Mouse (Mus musculus) cerebellum, postnatal 14 days (tissue): ENCODE data around the gene Myo1e.

Experiments used
- DNase-seq, 2 experiments: peaks; one replicate each; pipeline ENCODE4 v3.0.0; 2021; ENCODE audit warnings: mixed read lengths in 2 of 2

Gene Myo1e

GRCm38 (mm10) chr9:70207151-70207831 lies at the start of gene Myo1e:
Gene Myo1e (plus strand): TSS chr9:70207350.
- DNase-seq: peak; percentile 84 to 88

GRCm38 (mm10) chr9:70160071-70160470 lies 47.1 kb upstream of the Myo1e start:
- no peak for DNase-seq

GRCm38 (mm10) chr9:70168973-70169372 lies 38.2 kb upstream of the Myo1e start:
- peak in 1 of 2 experiments; percentile 21 for DNase-seq

DNA sequence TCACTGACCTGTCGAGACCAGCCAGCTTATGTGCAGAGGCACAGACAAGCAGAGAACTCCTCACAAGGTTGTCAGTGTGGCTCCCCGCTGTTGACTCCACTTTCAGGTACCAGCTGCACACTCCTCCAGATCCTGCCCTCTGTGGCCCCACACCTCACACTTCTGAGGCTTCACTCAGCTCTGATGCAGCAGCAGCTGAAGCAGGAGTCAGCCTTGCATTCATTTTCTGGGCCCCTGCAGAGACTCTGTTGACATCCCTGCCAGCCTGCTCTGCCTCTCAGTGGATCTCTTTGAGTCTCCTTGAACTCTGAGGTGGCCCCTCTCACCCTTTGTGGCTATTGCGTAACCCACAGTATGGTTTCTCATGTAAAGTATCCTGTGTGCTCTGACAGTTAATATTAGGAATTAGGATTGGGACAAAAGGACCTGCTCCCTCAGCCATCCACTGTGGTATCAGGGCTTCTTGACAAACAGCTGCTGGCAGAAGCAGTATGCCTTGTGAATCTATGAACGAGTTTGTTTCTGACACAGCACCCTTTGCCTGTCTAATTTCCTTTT lies 32.8 kb upstream of the Myo1e start:
- no peak for DNase-seq

DNA sequence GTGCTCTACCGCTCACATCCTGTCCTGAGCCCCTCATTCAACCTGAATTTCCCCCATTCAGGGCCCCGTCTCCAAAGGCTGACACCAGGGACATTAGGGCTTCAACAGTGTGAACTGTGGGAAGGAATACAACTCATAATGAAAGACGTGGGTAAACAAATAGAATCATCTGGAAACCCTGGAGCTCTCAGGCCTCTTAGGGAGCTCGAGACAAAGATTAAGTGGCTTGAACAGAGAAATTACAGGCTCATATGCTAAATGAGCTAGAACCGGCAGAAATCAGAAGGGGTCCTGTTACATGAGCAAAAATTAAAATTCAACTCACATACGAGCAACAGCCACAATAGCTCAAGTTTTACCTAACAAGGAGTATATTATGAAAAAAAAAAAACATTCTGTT lies 32.3 kb upstream of the Myo1e start:
- no peak for DNase-seq

DNA sequence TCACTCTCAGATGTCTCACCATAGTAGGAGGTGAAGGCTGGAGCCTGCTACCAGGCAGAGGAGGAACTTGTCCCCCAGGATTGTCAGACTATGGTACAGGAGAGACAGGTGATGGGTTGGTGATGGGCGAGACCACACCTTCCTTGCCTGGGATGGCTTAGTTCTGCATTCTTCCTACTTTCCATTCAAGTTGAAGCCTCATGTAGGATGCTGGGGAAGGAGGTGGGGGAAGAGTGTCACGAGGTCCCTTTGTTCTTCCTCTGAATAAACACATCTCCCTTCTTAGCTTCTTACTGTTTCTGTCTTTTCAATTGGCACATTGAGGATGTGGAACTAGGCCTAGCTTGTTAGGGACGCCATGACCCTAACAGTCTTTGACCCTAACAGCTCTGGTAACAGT lies 30.9 kb upstream of the Myo1e start:
- DNase-seq: no peak

GRCm38 (mm10) chr9:70181719-70182118 lies 25.4 kb upstream of the Myo1e start:
- no peak for DNase-seq

DNA sequence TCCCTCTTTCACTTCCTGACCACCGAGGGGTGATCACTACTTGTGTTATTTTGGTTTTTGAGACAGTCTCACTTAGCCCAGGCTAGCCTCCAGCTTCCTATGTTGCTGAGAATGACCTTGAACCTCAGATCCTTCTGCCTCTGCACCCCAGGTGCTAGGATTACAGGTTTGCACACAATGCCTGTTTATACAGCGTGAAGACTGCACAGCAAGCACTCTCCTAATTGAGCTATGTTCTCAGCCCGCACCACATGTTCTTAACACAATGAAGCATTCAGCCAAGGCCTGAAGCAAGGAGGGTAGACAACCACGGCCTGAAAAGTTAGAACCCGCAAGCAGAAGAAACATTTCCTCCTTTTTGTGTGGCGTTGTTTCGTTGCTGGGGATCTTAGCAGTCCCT lies 24.5 kb upstream of the Myo1e start:
- no peak for DNase-seq

- no peak for DNase-seq
These were observed 14.8 kb upstream of the Myo1e start for GRCm38 (mm10) chr9:70192336-70192735.

DNA sequence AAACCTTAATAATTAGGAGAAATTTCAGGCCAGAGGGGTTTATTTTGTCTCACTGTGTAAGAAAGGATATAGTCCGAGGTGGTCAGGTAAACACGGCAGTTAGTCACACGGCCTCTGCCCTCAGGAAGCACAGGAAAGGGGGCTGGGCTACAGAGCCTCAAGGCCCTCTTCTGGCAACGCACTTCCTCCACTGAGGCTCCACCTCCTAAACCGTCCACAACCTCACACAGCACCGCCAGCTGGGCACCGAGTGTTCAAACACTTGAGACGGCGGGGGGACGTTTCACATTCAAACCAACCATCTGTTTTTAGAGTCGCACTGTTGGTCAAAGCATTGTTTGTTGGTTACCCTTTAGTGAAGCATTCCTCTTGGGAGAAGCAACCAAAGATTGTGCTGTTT lies 12.5 kb upstream of the Myo1e start:
- no peak for DNase-seq

GRCm38 (mm10) chr9:70196956-70197659 lies 10.0 kb upstream of the Myo1e start:
- DNase-seq: no peak

DNA sequence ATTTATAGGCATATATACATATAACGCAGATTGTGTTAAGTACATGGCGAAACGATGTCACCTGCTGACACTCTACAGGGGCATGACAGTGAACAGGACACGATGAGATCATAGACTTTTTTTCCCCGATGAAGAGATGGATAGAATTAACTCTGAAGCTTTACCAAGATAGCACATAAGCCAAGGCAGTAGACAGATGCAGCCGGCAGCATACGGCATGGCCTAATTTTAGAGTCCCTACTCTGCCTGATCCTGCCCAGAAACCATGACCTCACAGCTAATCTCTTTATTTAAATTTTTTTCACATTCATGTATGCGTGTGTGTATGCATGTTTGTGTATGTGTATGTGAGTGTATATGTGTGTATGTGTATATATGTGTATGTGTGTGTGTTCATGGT lies 9.2 kb upstream of the Myo1e start:
- no peak for DNase-seq

DNA sequence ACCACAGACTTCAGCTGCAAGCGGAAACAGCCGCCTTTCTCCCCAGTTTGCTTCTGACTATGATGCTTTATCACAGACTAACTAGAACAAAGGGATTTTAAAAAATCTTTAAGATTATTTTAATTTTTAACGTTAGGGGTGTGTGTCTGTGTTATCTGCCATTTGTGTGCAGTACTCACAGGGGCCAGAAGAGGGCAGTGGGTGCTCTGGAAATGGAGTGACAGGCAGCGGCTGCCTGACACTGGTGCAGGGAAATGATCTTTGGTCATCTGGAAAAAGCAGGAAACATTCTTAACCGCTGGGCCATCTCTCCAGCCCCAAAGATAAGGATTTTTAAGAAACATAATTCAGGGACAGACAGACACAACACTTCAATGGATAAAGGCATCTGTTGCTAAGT lies 4.4 kb upstream of the Myo1e start:
- DNase-seq: peak; percentile 35 to 70

GRCm38 (mm10) chr9:70203267-70204076 lies 3.7 kb upstream of the Myo1e start:
- no peak for DNase-seq

GRCm38 (mm10) chr9:70207981-70208521 lies 901 bp downstream of the Myo1e start:
- peak; percentile 41 to 44 for DNase-seq

- DNase-seq: peak in 1 of 2 experiments; percentile 8
These were observed 1.6 kb downstream of the Myo1e start for GRCm38 (mm10) chr9:70208751-70209150.

DNA sequence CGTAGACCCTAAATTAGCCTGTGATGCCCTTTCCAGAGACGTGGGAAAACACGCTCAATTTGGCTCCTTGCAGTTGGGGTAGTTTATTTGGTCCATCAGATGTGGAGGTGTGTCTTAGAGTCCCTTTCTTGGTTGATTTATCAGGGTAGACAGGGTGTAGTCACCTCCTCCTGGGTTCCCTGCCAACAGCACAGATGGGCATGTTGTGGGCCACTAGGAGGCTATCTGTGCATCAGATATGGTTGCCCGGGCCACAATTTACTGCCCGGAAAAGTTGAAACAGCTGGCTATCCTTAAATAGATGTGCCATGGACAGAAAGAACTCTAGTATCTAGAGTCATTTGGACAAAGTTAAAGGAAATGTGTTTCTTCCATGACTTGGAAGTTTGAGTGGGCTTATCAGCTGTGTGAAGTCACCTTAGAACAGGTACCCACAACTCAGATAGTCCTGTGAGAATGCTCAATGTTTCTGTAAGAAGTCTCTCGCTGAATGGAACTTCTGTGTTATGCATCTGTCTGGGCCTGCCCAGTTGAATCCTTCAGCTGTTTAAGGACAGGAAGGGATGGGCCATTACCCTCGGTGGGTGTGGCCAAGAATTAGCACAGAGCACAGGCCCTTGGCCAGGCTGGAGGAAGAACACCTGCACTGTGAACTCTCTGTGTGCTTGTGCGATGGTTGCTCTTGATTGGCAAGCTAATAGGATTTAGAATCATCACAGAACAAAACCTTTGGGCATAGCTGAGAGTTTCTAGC lies 2.3 kb downstream of the Myo1e start:
- peak; percentile 72 to 74 for DNase-seq

DNA sequence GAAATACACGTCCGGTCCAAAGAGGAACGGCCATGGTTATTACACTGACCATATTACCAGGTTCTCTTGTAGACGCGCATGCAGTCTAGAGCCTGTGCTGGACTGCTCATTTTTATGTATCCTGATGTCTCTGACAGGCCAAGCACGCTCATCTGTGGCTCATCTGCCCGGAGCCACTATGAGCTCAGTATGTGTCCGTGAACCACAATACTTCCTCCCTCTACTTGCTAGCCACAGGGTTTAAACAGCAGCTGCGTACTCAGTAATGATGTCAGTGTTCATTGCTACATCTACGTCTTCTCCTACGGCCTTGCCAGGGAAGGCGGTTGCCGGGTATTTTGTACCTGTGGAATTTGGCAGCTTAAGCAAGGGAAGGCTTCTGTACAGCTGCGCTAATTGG lies 4.5 kb downstream of the Myo1e start:
- DNase-seq: no peak

DNA sequence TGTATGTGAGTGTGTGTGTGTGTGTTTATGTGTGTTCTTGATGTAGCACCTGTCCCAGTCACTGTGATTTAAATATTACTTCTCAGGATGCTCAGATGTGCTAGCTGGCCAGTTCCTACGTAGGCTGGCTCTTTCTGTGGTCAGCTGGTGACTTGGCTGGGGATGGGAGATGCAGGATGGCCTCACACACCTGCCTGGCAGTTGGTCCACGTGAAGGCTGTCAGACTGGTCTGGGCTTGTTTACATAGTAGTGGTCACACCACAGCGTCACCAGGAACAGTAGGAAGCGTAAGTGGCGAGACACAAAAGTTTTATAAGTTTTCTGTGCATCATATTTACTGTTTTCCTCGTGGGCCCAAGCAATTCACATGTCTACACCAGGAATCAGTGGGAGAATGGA lies 9.4 kb downstream of the Myo1e start:
- DNase-seq: no peak

DNA sequence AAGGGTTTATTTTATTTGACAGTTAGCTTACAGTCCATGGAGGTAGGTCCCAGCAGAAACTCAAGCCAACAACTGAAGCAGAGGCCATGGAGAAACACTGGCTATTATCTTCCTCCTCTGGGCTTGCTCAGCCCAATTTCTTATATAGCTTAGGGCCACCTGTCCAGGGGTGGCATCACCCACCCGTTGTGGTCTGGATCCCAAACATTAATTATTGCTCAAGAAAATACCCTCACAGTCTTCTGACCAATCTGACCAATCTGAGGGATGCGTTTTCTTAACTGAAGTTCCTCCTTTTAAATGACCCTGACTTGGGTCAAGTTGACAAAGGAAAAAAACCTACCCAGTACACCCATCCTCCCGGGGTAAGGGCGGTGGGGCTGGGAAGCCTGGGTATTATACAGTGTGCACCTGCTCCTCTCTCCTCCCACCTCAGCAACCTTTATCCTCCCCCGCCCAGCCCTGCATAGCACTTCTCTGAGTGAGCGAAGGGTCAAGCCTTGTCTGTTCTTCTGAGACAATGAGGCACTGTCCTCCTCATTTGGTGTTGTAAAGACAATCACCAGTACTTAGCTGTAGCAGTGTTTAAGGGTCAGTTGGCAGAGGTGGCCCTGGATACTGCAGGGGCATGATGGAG lies 12.3 kb downstream of the Myo1e start:
- no peak for DNase-seq

GRCm38 (mm10) chr9:70220461-70221170 lies 13.5 kb downstream of the Myo1e start:
- DNase-seq: no peak
